Mouse (Mus musculus): ENCODE data around the gene Btbd3. TPM values are rescaled to one million over a fixed set of nuclear protein-coding genes. Genes with fewer than 3 reads are reported as not detected.

Gene Btbd3
- polyA plus RNA-seq, 1 experiment from 2014 or later, result 14.2 TPM

GRCm38 (mm10) chr2:138492176-138492575 lies 235.8 kb downstream of the Btbd3 start:
- Histone ChIP-seq H3K9ac (ENCODE audit: low read length) (no peak overlapping the region), H3K4me1 (ENCODE audit: control insufficient read depth in 2 of 2, insufficient read depth in 2 of 2, low read length in 2 of 2) (no peaks in the 10 kb centered on the region), H3K27ac (replicated peaks in 1 of 2; ENCODE audit: control insufficient read depth in 1 of 2, insufficient read depth in 1 of 2, low read depth in 2 of 2, low read length in 2 of 2) (no peak overlapping the region), H3K4me2 (ENCODE audit: low read length) (no peak overlapping the region), H3K36me3 (ENCODE audit: control insufficient read depth, insufficient read depth, low read length) (no peaks in the 10 kb centered on the region), H3K27me3 (ENCODE audit: control insufficient read depth, insufficient read depth, low read length) (no peaks in the 10 kb centered on the region), H3K9me3 (ENCODE audit: control insufficient read depth, low read length) (no peaks in the 10 kb centered on the region), H3K4me3 (ENCODE audit: control insufficient read depth in 1 of 2, insufficient read depth in 1 of 2, low read depth in 1 of 2, low read length in 2 of 2) (no peak overlapping the region)
- ATAC-seq (ENCODE audit: insufficient number of reproducible peaks, insufficient read depth, low FRiP score, low read depth), result no peak

- Histone ChIP-seq H3K4me3 (ENCODE audit: control insufficient read depth in 1 of 2, insufficient read depth in 1 of 2, low read depth in 1 of 2, low read length in 2 of 2) (no peak overlapping the region), H3K4me1 (ENCODE audit: control insufficient read depth in 2 of 2, insufficient read depth in 2 of 2, low read length in 2 of 2) (no peaks in the 10 kb centered on the region), H3K36me3 (ENCODE audit: control insufficient read depth, insufficient read depth, low read length) (no peaks in the 10 kb centered on the region), H3K27me3 (ENCODE audit: control insufficient read depth, insufficient read depth, low read length) (no peaks in the 10 kb centered on the region), H3K27ac (replicated peaks in 1 of 2; ENCODE audit: control insufficient read depth in 1 of 2, insufficient read depth in 1 of 2, low read depth in 2 of 2, low read length in 2 of 2) (no peak overlapping the region), H3K4me2 (ENCODE audit: low read length) (no peak overlapping the region), H3K9ac (ENCODE audit: low read length) (no peak overlapping the region), H3K9me3 (ENCODE audit: control insufficient read depth, low read length) (no peaks in the 10 kb centered on the region)
- WGBS, result 80% methylated on average over 12 of the region's 12 CpGs
- ATAC-seq (ENCODE audit: insufficient number of reproducible peaks, insufficient read depth, low FRiP score, low read depth), result no peak
Observed at GRCm38 (mm10) chr2:138503866-138504380, 247.6 kb downstream of the Btbd3 start.

DNA sequence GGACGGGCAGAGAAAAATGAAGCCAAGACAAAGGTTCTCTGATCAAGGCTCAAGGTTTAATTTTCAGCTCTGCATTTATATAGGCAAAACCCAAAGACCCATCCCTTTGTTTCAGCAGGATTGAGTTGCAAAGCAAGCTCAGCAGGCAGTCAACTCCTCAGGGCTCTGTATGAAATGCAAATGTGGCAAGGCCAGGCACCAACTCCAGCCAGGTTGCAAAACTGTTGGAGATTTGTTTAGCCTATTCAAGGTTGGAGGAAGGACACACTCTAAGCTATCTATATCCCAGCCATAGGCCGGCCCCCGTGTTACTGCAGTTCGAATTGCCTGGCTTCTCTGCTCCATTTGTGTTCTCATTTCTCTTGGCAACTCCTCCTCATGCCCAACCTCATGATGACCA lies 259.2 kb downstream of the Btbd3 start:
- ATAC-seq (ENCODE audit: insufficient number of reproducible peaks, insufficient read depth, low FRiP score, low read depth), result no peak
- Histone ChIP-seq H3K4me2 (ENCODE audit: low read length) (no peak overlapping the region), H3K4me1 (ENCODE audit: control insufficient read depth in 2 of 2, insufficient read depth in 2 of 2, low read length in 2 of 2) (no peaks in the 10 kb centered on the region), H3K4me3 (ENCODE audit: control insufficient read depth in 1 of 2, insufficient read depth in 1 of 2, low read depth in 1 of 2, low read length in 2 of 2) (no peak overlapping the region), H3K9me3 (ENCODE audit: control insufficient read depth, low read length) (no peaks in the 10 kb centered on the region), H3K9ac (ENCODE audit: low read length) (no peak overlapping the region), H3K27ac (replicated peaks in 1 of 2; ENCODE audit: control insufficient read depth in 1 of 2, insufficient read depth in 1 of 2, low read depth in 2 of 2, low read length in 2 of 2) (no peak overlapping the region), H3K27me3 (ENCODE audit: control insufficient read depth, insufficient read depth, low read length) (no peaks in the 10 kb centered on the region), H3K36me3 (ENCODE audit: control insufficient read depth, insufficient read depth, low read length) (no peaks in the 10 kb centered on the region)
- 52% methylated on average over 4 of the region's 4 CpGs for WGBS

DNA sequence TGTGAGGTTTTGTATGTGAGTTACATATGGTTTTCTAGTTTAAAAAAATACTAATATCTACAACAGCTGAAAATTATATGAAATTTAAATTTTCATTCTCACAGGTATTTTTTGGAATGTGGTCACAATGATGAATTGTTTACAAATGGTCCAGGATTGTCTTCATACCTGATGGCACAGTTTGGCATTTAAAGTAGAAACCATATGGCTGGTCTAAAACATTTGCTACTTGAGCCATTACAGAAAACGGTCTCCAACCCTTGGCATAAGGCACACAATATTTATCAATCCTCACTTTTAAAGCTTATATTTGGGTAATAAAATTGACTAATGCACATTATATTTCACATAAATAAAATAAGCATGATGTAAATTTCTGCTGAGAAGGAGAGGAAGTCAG lies 272.1 kb downstream of the Btbd3 start:
- no peak overlapping the region for H3K4me3 ChIP-seq (ENCODE audit: control insufficient read depth in 1 of 2, insufficient read depth in 1 of 2, low read depth in 1 of 2, low read length in 2 of 2)
- H3K36me3 ChIP-seq (ENCODE audit: control insufficient read depth, insufficient read depth, low read length), result no peaks in the 10 kb centered on the region
- 85% methylated on average over 1 of the region's 1 CpGs for WGBS
- no peaks in the 10 kb centered on the region for H3K9me3 ChIP-seq (ENCODE audit: control insufficient read depth, low read length)
- H3K9ac ChIP-seq (ENCODE audit: low read length), result no peak overlapping the region
- no peaks in the 10 kb centered on the region for H3K4me1 ChIP-seq (ENCODE audit: control insufficient read depth in 2 of 2, insufficient read depth in 2 of 2, low read length in 2 of 2)
- no peak overlapping the region for H3K27ac ChIP-seq (replicated peaks in 1 of 2; ENCODE audit: control insufficient read depth in 1 of 2, insufficient read depth in 1 of 2, low read depth in 2 of 2, low read length in 2 of 2)
- no peaks in the 10 kb centered on the region for H3K27me3 ChIP-seq (ENCODE audit: control insufficient read depth, insufficient read depth, low read length)
- no peak overlapping the region for H3K4me2 ChIP-seq (ENCODE audit: low read length)
- ATAC-seq (ENCODE audit: insufficient number of reproducible peaks, insufficient read depth, low FRiP score, low read depth), result no peak

- H3K4me2 ChIP-seq (ENCODE audit: low read length), result no peak overlapping the region
- no peaks in the 10 kb centered on the region for H3K27me3 ChIP-seq (ENCODE audit: control insufficient read depth, insufficient read depth, low read length)
- no peaks in the 10 kb centered on the region for H3K36me3 ChIP-seq (ENCODE audit: control insufficient read depth, insufficient read depth, low read length)
- no peaks in the 10 kb centered on the region for H3K9me3 ChIP-seq (ENCODE audit: control insufficient read depth, low read length)
- no peaks in the 10 kb centered on the region for H3K4me1 ChIP-seq (ENCODE audit: control insufficient read depth in 2 of 2, insufficient read depth in 2 of 2, low read length in 2 of 2)
- ATAC-seq (ENCODE audit: insufficient number of reproducible peaks, insufficient read depth, low FRiP score, low read depth), result no peak
- no peak overlapping the region for H3K4me3 ChIP-seq (ENCODE audit: control insufficient read depth in 1 of 2, insufficient read depth in 1 of 2, low read depth in 1 of 2, low read length in 2 of 2)
- WGBS, result 77% methylated on average over 5 of the region's 5 CpGs
- no peak overlapping the region for H3K27ac ChIP-seq (replicated peaks in 1 of 2; ENCODE audit: control insufficient read depth in 1 of 2, insufficient read depth in 1 of 2, low read depth in 2 of 2, low read length in 2 of 2)
- H3K9ac ChIP-seq (ENCODE audit: low read length), result no peak overlapping the region
Observed at GRCm38 (mm10) chr2:138531160-138531967, 275.0 kb downstream of the Btbd3 start.

GRCm38 (mm10) chr2:138531992-138532391 lies 275.6 kb downstream of the Btbd3 start:
- WGBS, result 77% methylated on average over 4 of the region's 4 CpGs
- Histone ChIP-seq H3K4me3 (ENCODE audit: control insufficient read depth in 1 of 2, insufficient read depth in 1 of 2, low read depth in 1 of 2, low read length in 2 of 2) (no peak overlapping the region), H3K27ac (replicated peaks in 1 of 2; ENCODE audit: control insufficient read depth in 1 of 2, insufficient read depth in 1 of 2, low read depth in 2 of 2, low read length in 2 of 2) (no peak overlapping the region), H3K4me1 (ENCODE audit: control insufficient read depth in 2 of 2, insufficient read depth in 2 of 2, low read length in 2 of 2) (no peaks in the 10 kb centered on the region), H3K4me2 (ENCODE audit: low read length) (no peak overlapping the region), H3K36me3 (ENCODE audit: control insufficient read depth, insufficient read depth, low read length) (no peaks in the 10 kb centered on the region), H3K9ac (ENCODE audit: low read length) (no peak overlapping the region), H3K9me3 (ENCODE audit: control insufficient read depth, low read length) (no peaks in the 10 kb centered on the region), H3K27me3 (ENCODE audit: control insufficient read depth, insufficient read depth, low read length) (no peaks in the 10 kb centered on the region)
- ATAC-seq (ENCODE audit: insufficient number of reproducible peaks, insufficient read depth, low FRiP score, low read depth), result no peak

GRCm38 (mm10) chr2:138539655-138540054 lies 283.3 kb downstream of the Btbd3 start:
- no peak for ATAC-seq (ENCODE audit: insufficient number of reproducible peaks, insufficient read depth, low FRiP score, low read depth)
- WGBS, result 86% methylated on average over 3 of the region's 3 CpGs
- H3K9ac ChIP-seq (ENCODE audit: low read length), result no peak overlapping the region
- H3K27ac ChIP-seq (replicated peaks in 1 of 2; ENCODE audit: control insufficient read depth in 1 of 2, insufficient read depth in 1 of 2, low read depth in 2 of 2, low read length in 2 of 2), result no peak overlapping the region
- H3K36me3 ChIP-seq (ENCODE audit: control insufficient read depth, insufficient read depth, low read length), result no peaks in the 10 kb centered on the region
- no peak overlapping the region for H3K4me3 ChIP-seq (ENCODE audit: control insufficient read depth in 1 of 2, insufficient read depth in 1 of 2, low read depth in 1 of 2, low read length in 2 of 2)
- no peaks in the 10 kb centered on the region for H3K27me3 ChIP-seq (ENCODE audit: control insufficient read depth, insufficient read depth, low read length)
- H3K4me1 ChIP-seq (ENCODE audit: control insufficient read depth in 2 of 2, insufficient read depth in 2 of 2, low read length in 2 of 2), result no peaks in the 10 kb centered on the region
- H3K9me3 ChIP-seq (ENCODE audit: control insufficient read depth, low read length), result no peaks in the 10 kb centered on the region
- no peak overlapping the region for H3K4me2 ChIP-seq (ENCODE audit: low read length)

DNA sequence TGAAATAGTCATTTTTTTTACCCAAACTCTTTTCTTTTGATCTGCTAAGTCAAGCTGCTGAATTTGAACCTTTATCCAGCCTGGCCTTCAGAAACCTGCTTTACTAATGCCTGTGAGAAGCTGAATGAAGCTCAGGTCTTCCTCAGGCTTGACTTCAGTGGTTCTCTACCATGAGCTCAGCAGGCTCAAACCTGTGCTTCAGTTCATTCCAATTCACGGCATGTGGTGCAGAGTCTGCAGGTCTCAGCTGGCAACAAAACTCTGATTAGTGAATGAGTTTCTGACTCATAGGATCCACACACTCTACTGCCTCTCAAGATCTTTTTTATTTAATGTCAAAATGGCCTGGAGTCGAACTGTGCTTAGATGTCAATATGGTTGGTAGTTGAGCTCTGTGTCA lies 292.6 kb downstream of the Btbd3 start:
- no peak overlapping the region for H3K4me2 ChIP-seq (ENCODE audit: low read length)
- H3K27ac ChIP-seq (replicated peaks in 1 of 2; ENCODE audit: control insufficient read depth in 1 of 2, insufficient read depth in 1 of 2, low read depth in 2 of 2, low read length in 2 of 2), result no peak overlapping the region
- no peak overlapping the region for H3K9ac ChIP-seq (ENCODE audit: low read length)
- 70% methylated on average over 2 of the region's 2 CpGs for whole genome bisulfite sequencing
- H3K36me3 ChIP-seq (ENCODE audit: control insufficient read depth, insufficient read depth, low read length), result no peaks in the 10 kb centered on the region
- no peak for ATAC-seq (ENCODE audit: insufficient number of reproducible peaks, insufficient read depth, low FRiP score, low read depth)
- H3K4me3 ChIP-seq (ENCODE audit: control insufficient read depth in 1 of 2, insufficient read depth in 1 of 2, low read depth in 1 of 2, low read length in 2 of 2), result no peak overlapping the region
- H3K9me3 ChIP-seq (ENCODE audit: control insufficient read depth, low read length), result no peaks in the 10 kb centered on the region
- no peaks in the 10 kb centered on the region for H3K27me3 ChIP-seq (ENCODE audit: control insufficient read depth, insufficient read depth, low read length)
- no peaks in the 10 kb centered on the region for H3K4me1 ChIP-seq (ENCODE audit: control insufficient read depth in 2 of 2, insufficient read depth in 2 of 2, low read length in 2 of 2)

All from heart, embryonic 14.5 days (tissue).